Mouse (Mus musculus): ENCODE results near the gene Naa16. TPM values are rescaled to one million over a fixed set of nuclear protein-coding genes. Genes with fewer than 3 reads are reported as not detected.

Gene Naa16
- total RNA-seq (2023), result 10 to 100 TPM; 37.1 to 37.9 TPM

DNA sequence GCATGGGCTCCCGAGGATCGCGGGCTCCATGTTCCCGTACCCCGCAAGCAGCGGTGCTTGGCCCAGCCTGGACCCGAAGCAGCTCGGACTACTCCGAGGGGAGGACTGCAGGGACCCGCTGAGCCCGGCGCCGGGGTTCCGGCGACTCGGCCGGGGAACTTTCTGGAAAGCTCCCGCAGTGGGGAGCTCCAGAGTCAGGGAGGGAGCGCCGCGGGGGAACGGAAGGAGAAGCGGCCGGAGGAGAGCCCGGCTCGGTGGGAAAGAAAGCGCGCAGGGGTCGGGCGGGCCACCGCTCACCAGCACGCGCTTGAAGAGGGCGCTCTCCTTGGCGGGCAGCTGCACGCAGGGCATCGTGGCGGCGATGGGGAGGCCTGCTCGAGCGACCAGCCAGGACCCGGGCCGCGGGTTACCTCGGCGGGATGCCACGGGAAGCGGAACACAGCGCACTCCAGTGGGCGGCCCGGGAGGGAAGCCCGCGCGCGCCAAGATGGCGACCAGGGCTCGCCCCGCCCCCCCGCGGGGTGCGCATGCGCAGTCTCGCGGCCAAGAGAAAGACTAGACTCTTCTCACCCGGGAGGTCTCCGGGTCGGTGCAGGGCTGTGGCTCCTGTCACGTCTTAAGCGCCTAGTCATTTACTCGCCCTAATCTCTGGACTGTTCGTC lies at the start of gene Naa16:
Gene Naa16, minus strand, starts transcription at position 514 of the 662 bp plus-strand sequence.

DNA sequence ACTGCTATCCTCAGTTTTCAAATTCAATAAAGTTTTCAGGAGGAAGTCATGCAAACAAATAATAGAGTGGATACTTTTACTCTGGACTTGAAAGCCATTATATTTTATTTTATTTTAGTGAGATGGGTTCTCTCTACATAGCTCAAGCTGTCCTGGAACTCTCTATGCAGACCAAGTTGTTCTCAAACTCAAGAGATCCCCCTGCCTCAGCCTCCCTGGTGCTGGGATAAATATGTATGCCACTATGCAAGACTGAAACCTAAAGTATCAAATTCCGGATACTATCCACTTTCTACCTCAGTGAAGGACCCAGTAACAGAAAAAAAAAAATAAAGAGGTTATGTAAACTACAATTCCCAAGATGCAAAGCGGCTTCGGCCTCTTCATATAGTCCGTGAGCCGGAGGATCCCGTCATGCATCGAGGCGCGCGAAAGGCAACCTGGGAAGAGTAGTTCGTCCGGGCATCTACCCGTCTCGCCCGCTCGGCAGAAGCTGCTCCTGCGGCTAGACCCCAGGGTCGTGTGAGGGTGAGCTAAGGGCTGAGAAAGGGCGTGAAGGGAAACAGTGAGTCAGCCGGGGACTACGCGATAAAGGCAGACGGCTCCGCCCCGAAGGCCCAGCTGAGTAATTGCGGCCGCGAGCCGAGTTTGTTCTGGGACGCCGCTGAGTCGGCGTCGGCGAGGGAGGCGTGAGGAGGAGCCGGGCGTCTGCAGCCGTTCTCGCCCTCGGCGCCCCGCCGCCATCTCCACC lies 35.6 kb upstream of the Naa16 start, which contains the start of gene Kbtbd7:
Gene Kbtbd7, plus strand, starts transcription at position 533 of the 751 bp plus-strand sequence.

DNA sequence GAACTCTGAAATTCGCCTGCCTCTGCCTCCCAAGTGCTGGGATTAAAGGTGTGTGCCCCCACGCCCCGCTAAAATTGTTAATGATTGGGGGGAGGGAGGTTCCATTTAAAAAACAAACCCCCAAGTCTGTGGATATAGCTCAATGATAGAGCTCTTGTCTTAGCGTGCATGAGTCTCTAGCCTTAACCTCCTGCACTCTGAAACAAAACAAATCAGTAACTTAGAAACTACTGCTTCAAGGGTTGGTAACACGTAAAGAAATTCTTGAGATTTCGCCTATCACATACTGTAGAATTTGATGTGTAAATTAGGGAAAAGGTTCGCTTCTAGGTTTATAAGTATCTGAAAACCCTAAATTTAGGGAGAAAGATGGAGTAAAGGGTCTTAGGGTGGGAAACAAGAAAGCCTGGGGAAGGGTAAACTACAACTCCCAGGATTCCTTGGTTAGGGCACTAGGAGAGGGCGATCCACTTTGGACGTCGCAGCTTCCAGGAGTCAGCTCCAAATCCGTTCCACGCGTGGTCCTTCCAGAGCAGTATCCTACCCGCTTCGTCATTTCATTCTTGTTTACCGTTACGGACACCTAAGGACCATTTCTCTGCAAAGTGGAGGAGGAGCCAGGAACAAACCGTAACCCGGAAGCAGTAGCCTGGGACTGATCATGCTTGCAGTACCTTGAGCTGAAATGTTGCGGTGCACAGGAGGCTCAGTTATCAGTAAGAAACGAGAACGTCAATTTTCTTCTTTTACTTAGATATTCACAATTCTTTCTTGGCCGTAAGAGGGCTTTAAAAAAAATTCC lies 6.9 kb upstream of the Naa16 start, which contains the start of gene Mtrf1:
Gene Mtrf1, plus strand, starts transcription at position 452 of the 802 bp plus-strand sequence.

DNA sequence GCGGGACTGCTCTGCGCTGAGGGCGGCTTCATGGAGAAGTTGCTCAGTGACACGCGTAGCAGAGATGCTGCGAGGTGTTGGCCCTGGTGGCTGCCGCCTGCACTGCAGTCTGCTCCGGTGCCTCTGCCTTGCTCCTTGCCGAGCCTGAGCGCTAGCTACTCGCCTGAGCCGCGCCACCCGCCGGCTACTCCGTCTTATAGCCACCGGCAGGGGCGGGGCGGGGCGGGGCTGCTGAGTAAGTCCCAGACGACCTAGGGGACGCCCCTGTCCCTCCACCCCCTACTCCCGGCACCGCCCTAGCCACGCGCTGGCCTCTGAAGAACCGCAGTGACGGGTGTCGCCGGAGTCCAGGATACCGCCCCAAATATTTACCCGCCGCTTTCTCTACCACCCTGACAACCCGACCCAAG lies 89.1 kb downstream of the Naa16 start, which contains the start of gene Rgcc:
Gene Rgcc, minus strand, starts transcription at position 180 of the 410 bp plus-strand sequence.

Other genes with a start within 250 kb of the Naa16 start
- not detected for gene Zfp957, start 143.4 kb downstream of the Naa16 start, total RNA-seq (2023)
- gene Rgcc, start 89.1 kb downstream of the Naa16 start, total RNA-seq (2023), result 10 to 100 TPM; 57.6 to 76.2 TPM
- 1 to 10 TPM; 1.4 to 1.6 TPM for gene Mtrf1, start 7.0 kb upstream of the Naa16 start, total RNA-seq (2023)
- 10 to 100 TPM; 29.8 to 31.9 TPM for gene Kbtbd7, start 35.7 kb upstream of the Naa16 start, total RNA-seq (2023)
- gene Kbtbd6, start 61.1 kb upstream of the Naa16 start, total RNA-seq (2023), result 1 to 10 TPM; 4.2 to 4.7 TPM
- gene Elf1, start 90.4 kb upstream of the Naa16 start, total RNA-seq (2023), result 10 to 100 TPM; 50.7 to 54.5 TPM
- gene Wbp4, start 90.7 kb upstream of the Naa16 start, total RNA-seq (2023), result 10 to 100 TPM; 20.4 to 24.1 TPM
- gene Sugt1, start 196.9 kb upstream of the Naa16 start, total RNA-seq (2023), result 10 to 100 TPM; 58.4 to 58.6 TPM